Mouse (Mus musculus): ENCODE data around the gene Ripor3. TPM values are rescaled to one million over a fixed set of nuclear protein-coding genes. Genes with fewer than 3 reads are reported as not detected.

Gene Ripor3
- polyA plus RNA-seq, 1 experiment from 2014 or later = 0.93 TPM

GRCm38 (mm10) chr2:167999145-167999743 lies 11.2 kb downstream of the Ripor3 start:
- peaks cover 13% of the 10 kb centered on the region for H3K4me1 ChIP-seq
- DNase-seq (ENCODE audit: extremely low spot score, low spot score) = no peak
- H3K27ac ChIP-seq = no peak overlapping the region
- no peaks in the 10 kb centered on the region for H3K27me3 ChIP-seq (ENCODE audit: poor library complexity, severe bottlenecking)
- peaks cover 9% of the 10 kb centered on the region; the same call in 1 of the 2 replicates for H3K9me3 ChIP-seq
- H3K4me3 ChIP-seq = no peak overlapping the region
- 70% methylated on average over 3 of the region's 3 CpGs for WGBS
- no peaks in the 10 kb centered on the region for H3K36me3 ChIP-seq (replicated peaks)

- WGBS = 83% methylated on average over 3 of the region's 3 CpGs
- Histone ChIP-seq H3K4me1 (peaks cover 5% of the 10 kb centered on the region; the same call in 1 of the 2 replicates), H3K4me3 (no peak overlapping the region), H3K9me3 (peaks cover 9% of the 10 kb centered on the region; the same call in 1 of the 2 replicates), H3K27me3 (ENCODE audit: poor library complexity, severe bottlenecking) (no peaks in the 10 kb centered on the region), H3K36me3 (replicated peaks) (no peaks in the 10 kb centered on the region), H3K27ac (no peak overlapping the region)
- DNase-seq (ENCODE audit: extremely low spot score, low spot score) = no peak
Observed at GRCm38 (mm10) chr2:167997562-167997961, 12.9 kb downstream of the Ripor3 start.

GRCm38 (mm10) chr2:167996672-167997215 lies 13.7 kb downstream of the Ripor3 start:
- H3K27ac ChIP-seq = no peak overlapping the region
- no peaks in the 10 kb centered on the region for H3K36me3 ChIP-seq (replicated peaks)
- DNase-seq (ENCODE audit: extremely low spot score, low spot score) = no peak
- no peaks in the 10 kb centered on the region for H3K27me3 ChIP-seq (ENCODE audit: poor library complexity, severe bottlenecking)
- 0 out of 2 replicates have a peak, but pooled peaks cover 3% of the 10 kb centered on the region for H3K4me1 ChIP-seq
- no peak overlapping the region for H3K4me3 ChIP-seq
- peaks cover 9% of the 10 kb centered on the region; the same call in 1 of the 2 replicates for H3K9me3 ChIP-seq
- WGBS = 63% methylated on average over 8 of the region's 8 CpGs

DNA sequence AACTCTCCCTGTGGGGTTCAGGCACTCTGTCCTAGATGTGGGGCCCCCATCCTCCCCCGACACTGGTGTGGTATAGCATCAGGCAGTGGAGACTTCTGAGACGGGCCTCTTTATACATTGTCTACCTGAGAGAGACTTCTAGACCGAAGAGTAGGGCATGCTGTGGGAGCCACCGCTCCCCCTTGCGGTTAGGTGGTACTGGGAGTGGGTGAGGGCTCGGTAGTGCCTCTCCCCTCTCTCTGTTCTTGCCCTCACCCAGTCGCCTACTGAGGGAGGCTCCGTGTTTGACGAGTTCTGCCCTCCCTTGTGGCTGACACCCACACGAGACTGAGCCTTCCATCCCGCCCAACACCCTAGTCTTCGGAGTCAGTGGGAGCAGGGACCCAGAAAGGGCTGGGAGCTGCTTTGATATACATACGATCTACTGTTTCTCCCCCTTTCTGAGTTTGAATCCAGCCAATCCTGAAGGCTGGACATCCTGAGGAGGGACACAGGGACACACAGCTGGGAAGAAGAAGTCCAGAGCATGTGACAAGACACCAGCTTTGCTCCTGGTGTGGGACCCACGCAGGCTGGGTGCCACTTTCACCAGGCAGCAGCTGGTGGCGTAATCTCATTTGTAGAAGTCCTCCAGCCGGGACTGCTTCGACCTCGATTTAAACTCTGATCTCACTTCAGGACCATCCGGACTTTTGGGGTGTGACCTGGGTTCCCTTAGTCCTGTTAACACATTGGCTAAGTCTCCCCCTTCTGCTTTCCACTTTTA lies 14.4 kb downstream of the Ripor3 start:
- H3K4me1 ChIP-seq = 0 out of 2 replicates have a peak, but pooled peaks cover 3% of the 10 kb centered on the region
- no peak overlapping the region for H3K4me3 ChIP-seq
- no peaks in the 10 kb centered on the region for H3K36me3 ChIP-seq (replicated peaks)
- WGBS = 64% methylated on average over 19 of the region's 19 CpGs
- H3K27me3 ChIP-seq (ENCODE audit: poor library complexity, severe bottlenecking) = no peaks in the 10 kb centered on the region
- peaks cover 9% of the 10 kb centered on the region; the same call in 1 of the 2 replicates for H3K9me3 ChIP-seq
- H3K27ac ChIP-seq = no peak overlapping the region
- DNase-seq (ENCODE audit: extremely low spot score, low spot score) = no peak

GRCm38 (mm10) chr2:167993260-167993659 lies 17.2 kb downstream of the Ripor3 start:
- Histone ChIP-seq H3K4me1 (0 out of 2 replicates have a peak, but pooled peaks cover 3% of the 10 kb centered on the region), H3K27ac (no peak overlapping the region), H3K36me3 (replicated peaks) (no peaks in the 10 kb centered on the region), H3K27me3 (ENCODE audit: poor library complexity, severe bottlenecking) (no peaks in the 10 kb centered on the region), H3K9me3 (no peaks in the 10 kb centered on the region), H3K4me3 (no peak overlapping the region)
- WGBS = 72% methylated on average over 13 of the region's 13 CpGs
- DNase-seq (ENCODE audit: extremely low spot score, low spot score) = no peak

GRCm38 (mm10) chr2:167989310-167989709 lies 21.1 kb downstream of the Ripor3 start:
- H3K27me3 ChIP-seq (ENCODE audit: poor library complexity, severe bottlenecking) = no peaks in the 10 kb centered on the region
- H3K4me1 ChIP-seq = peaks cover 14% of the 10 kb centered on the region
- no peaks in the 10 kb centered on the region for H3K9me3 ChIP-seq
- DNase-seq (ENCODE audit: extremely low spot score, low spot score) = no peak
- 89% methylated on average over 14 of the region's 14 CpGs for WGBS
- H3K27ac ChIP-seq = no peak overlapping the region; the same call in 1 of the 2 replicates
- H3K4me3 ChIP-seq = no peak overlapping the region
- H3K36me3 ChIP-seq (replicated peaks) = no peaks in the 10 kb centered on the region

DNA sequence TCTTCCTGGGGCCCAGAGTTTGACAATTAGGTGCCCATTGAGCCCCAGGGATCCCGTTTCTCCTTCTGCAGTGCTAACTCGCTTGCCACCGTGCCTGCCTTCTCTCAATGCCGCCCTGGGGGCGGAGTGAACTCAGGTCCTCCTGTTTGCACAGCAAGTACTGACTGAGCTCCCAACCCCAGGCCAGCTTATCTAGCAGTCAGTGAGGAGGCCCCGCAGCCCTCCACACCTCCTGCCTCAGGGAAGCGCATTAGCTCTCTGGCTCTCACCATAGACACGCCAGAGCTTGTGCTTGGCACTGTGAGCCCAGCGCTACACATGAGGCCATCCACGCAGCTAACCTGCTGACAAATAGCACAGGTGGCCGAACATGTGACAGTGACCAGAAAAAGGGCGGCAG lies 22.8 kb downstream of the Ripor3 start:
- 69% methylated on average over 12 of the region's 12 CpGs for WGBS
- H3K4me1 ChIP-seq = peaks cover 15% of the 10 kb centered on the region
- H3K9me3 ChIP-seq = no peaks in the 10 kb centered on the region
- no peaks in the 10 kb centered on the region for H3K27me3 ChIP-seq (ENCODE audit: poor library complexity, severe bottlenecking)
- H3K27ac ChIP-seq = no peak overlapping the region
- no peaks in the 10 kb centered on the region for H3K36me3 ChIP-seq (replicated peaks)
- no peak overlapping the region for H3K4me3 ChIP-seq
- DNase-seq (ENCODE audit: extremely low spot score, low spot score) = no peak

- Histone ChIP-seq H3K27me3 (ENCODE audit: poor library complexity, severe bottlenecking) (no peaks in the 10 kb centered on the region), H3K9me3 (no peaks in the 10 kb centered on the region), H3K27ac (no peak overlapping the region), H3K36me3 (replicated peaks) (no peaks in the 10 kb centered on the region), H3K4me1 (peaks cover 17% of the 10 kb centered on the region), H3K4me3 (no peak overlapping the region)
- WGBS = 33% methylated on average over 7 of the region's 7 CpGs
- DNase-seq (ENCODE audit: extremely low spot score, low spot score) = no peak
Observed at GRCm38 (mm10) chr2:167986762-167987161, 23.7 kb downstream of the Ripor3 start.

- no peak for DNase-seq (ENCODE audit: extremely low spot score, low spot score)
- Histone ChIP-seq H3K36me3 (replicated peaks) (peaks cover 1% of the 10 kb centered on the region), H3K4me3 (no peak overlapping the region), H3K27me3 (ENCODE audit: poor library complexity, severe bottlenecking) (no peaks in the 10 kb centered on the region), H3K27ac (no peak overlapping the region), H3K9me3 (no peaks in the 10 kb centered on the region), H3K4me1 (peaks cover 17% of the 10 kb centered on the region)
- 51% methylated on average over 3 of the region's 3 CpGs for WGBS
Observed at GRCm38 (mm10) chr2:167984946-167985345, 25.5 kb downstream of the Ripor3 start.

GRCm38 (mm10) chr2:167984371-167984770 lies 26.0 kb downstream of the Ripor3 start:
- 78% methylated on average over 5 of the region's 5 CpGs for WGBS
- Histone ChIP-seq H3K9me3 (no peaks in the 10 kb centered on the region), H3K27ac (no peak overlapping the region; the same call in 1 of the 2 replicates)

GRCm38 (mm10) chr2:167982646-167983045 lies 27.8 kb downstream of the Ripor3 start:
- WGBS = 62% methylated on average over 9 of the region's 9 CpGs
- H3K27me3 ChIP-seq (ENCODE audit: poor library complexity, severe bottlenecking) = no peaks in the 10 kb centered on the region
- H3K36me3 ChIP-seq (replicated peaks) = peaks cover 24% of the 10 kb centered on the region
- H3K4me1 ChIP-seq = peaks cover 15% of the 10 kb centered on the region
- no peak for DNase-seq (ENCODE audit: extremely low spot score, low spot score)
- no peaks in the 10 kb centered on the region for H3K9me3 ChIP-seq
- no peak overlapping the region for H3K27ac ChIP-seq
- H3K4me3 ChIP-seq = no peak overlapping the region

More at GRCm38 (mm10) chr2:167984371-167984770, 26.0 kb downstream of the Ripor3 start:
- no peak overlapping the region for H3K4me3 ChIP-seq
- H3K4me1 ChIP-seq = peaks cover 17% of the 10 kb centered on the region
- H3K36me3 ChIP-seq (replicated peaks) = peaks cover 7% of the 10 kb centered on the region
- DNase-seq (ENCODE audit: extremely low spot score, low spot score) = no peak
- H3K27me3 ChIP-seq (ENCODE audit: poor library complexity, severe bottlenecking) = no peaks in the 10 kb centered on the region

DNA sequence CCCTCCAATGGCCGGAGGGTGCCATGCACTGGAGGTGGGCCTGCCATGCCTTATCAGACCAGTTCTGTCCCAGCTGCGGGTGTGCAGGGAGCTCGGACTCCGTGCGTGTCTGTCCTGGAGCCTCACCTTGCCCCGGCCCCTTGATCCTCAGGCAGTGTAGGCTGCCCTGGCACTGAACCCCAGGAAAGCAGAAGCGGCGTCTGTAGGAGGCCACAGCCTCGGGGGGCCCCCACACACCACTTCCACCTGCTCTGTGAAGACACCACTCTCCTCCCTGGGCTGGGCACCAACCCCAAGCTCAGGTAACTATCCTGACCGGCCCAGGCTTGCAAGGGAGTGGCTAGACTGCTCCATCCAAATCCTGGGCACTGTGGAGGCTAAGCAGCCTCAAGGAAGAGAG lies 30.0 kb downstream of the Ripor3 start:
- no peaks in the 10 kb centered on the region for H3K27me3 ChIP-seq (ENCODE audit: poor library complexity, severe bottlenecking)
- 88% methylated on average over 10 of the region's 10 CpGs for WGBS
- no peak for DNase-seq (ENCODE audit: extremely low spot score, low spot score)
- H3K36me3 ChIP-seq (replicated peaks) = peaks cover 47% of the 10 kb centered on the region
- H3K27ac ChIP-seq = no peak overlapping the region
- H3K9me3 ChIP-seq = no peaks in the 10 kb centered on the region
- H3K4me3 ChIP-seq = no peak overlapping the region
- peaks cover 7% of the 10 kb centered on the region; the same call in 1 of the 2 replicates for H3K4me1 ChIP-seq

DNA sequence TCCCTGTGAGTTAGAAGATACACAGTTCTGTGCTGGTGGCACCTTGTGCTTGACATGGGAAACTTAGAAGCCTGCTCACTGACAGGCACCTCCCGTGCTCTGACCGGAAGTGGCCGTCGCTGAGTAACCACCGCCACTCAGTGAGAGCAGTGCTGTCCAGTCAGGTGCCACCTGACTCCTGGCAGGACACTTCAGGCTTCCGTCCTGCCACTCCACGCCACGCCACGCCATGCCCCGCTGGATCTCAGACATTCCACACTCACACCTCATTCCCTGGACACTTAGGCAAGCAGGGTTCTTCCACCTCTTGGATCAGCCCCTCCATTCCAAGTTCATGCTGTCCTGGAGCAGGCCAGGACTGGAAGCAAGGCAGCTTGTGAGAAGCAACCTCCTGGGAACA lies 32.1 kb downstream of the Ripor3 start:
- Histone ChIP-seq H3K4me3 (no peak overlapping the region), H3K4me1 (peaks cover 7% of the 10 kb centered on the region; the same call in 1 of the 2 replicates), H3K27ac (no peak overlapping the region), H3K9me3 (no peaks in the 10 kb centered on the region), H3K36me3 (replicated peaks) (peaks cover 68% of the 10 kb centered on the region), H3K27me3 (ENCODE audit: poor library complexity, severe bottlenecking) (no peaks in the 10 kb centered on the region)
- no peak for DNase-seq (ENCODE audit: extremely low spot score, low spot score)
- WGBS = 98% methylated on average over 10 of the region's 10 CpGs

Data from forebrain, embryonic 10.5 days (tissue).